Mouse (Mus musculus) erythroblast, embryonic 14.5 days (primary cell): ENCODE data around the gene Prkcsh. TPM values are rescaled to one million over a fixed set of nuclear protein-coding genes. Genes with fewer than 3 reads are reported as not detected.

Source experiments
- H3K27me3 ChIP-seq: 2 replicates; pipeline ENCODE4 v1.6.1; 2012; ENCODE audit warnings: inconsistent platforms; ENCODE audit not compliant: control insufficient read depth
- H3K36me3 ChIP-seq: 2 replicates; pipeline ENCODE4 v1.6.1; 2012; ENCODE audit warnings: mild to moderate bottlenecking, inconsistent platforms; ENCODE audit not compliant: control insufficient read depth
- H3K4me1 ChIP-seq: 2 replicates; pipeline ENCODE4 v1.6.1; 2012; ENCODE audit warnings: inconsistent platforms; ENCODE audit not compliant: control insufficient read depth
- H3K4me3 ChIP-seq: replicated peaks from 2 replicates; pipeline ENCODE3; 2012; ENCODE audit warnings: moderate library complexity, mild to moderate bottlenecking, inconsistent platforms
- H3K9me3 ChIP-seq: 2 replicates; pipeline ENCODE4 v1.6.1; 2012; ENCODE audit warnings: low read length, inconsistent platforms, mixed read lengths; ENCODE audit not compliant: control insufficient read depth
- GATA1 ChIP-seq: IDR thresholded peaks from 2 replicates; pipeline ENCODE4 v1.6.1; 2012; ENCODE audit warnings: low read length, inconsistent platforms, mixed read lengths
- TAL1 ChIP-seq: IDR thresholded peaks from 3 replicates; pipeline ENCODE4 v1.6.1; 2012; ENCODE audit warnings: low read length, inconsistent platforms, mixed read lengths
- polyA plus RNA-seq: library from polyadenylated mRNA; stranded (reverse); fragments of >175 nt; gene quantifications from 2 replicates; pipeline ENCODE4 v1.2.3, GENCODE M21; 2012

Prkcsh gene
- polyA plus RNA-seq, 1 experiment = 9.9 TPM

GRCm38 (mm10) chr9:22061339-22061738, 58.7 kb downstream of the Prkcsh start:
- peaks cover 87% of the 10 kb centered on the region for H3K36me3 ChIP-seq
- no peak overlapping the region for H3K4me3 ChIP-seq
- H3K27me3 ChIP-seq = no peaks in the 10 kb centered on the region
- no peaks in the 10 kb centered on the region for H3K9me3 ChIP-seq
- TF ChIP-seq GATA1 (no peak), TAL1 (no peak)
- peaks cover 5% of the 10 kb centered on the region; the same call in 1 of the 2 replicates for H3K4me1 ChIP-seq

Other genes with a start within 250 kb of the Prkcsh start
- gene Spc24, start 242.5 kb upstream of the Prkcsh start, polyA plus RNA-seq = 27.4 and 32.7 TPM in 2 replicates
- 0.02 and 0.03 TPM in 2 replicates for gene Kank2, start 204.1 kb upstream of the Prkcsh start, polyA plus RNA-seq
- gene Angptl8, start 167.3 kb upstream of the Prkcsh start, polyA plus RNA-seq = 0.16 TPM in 1 of 2 replicates, not detected in the other
- 0.06 and 0.08 TPM in 2 replicates for gene Dock6, start 150.2 kb upstream of the Prkcsh start, polyA plus RNA-seq
- gene Rab3d, start 84.6 kb upstream of the Prkcsh start, polyA plus RNA-seq = 0.07 TPM in 2 replicates
- not detected in 2 replicates for gene Ccdc159, start 75.3 kb upstream of the Prkcsh start, polyA plus RNA-seq
- gene Tmem205, start 75.2 kb upstream of the Prkcsh start, polyA plus RNA-seq = 0.10 TPM in 2 replicates
- gene Plppr2, start 65.8 kb upstream of the Prkcsh start, polyA plus RNA-seq = 0.05 and 0.06 TPM in 2 replicates
- gene Swsap1, start 47.1 kb upstream of the Prkcsh start, polyA plus RNA-seq = 0.32 and 0.37 TPM in 2 replicates
- gene Epor, start 39.3 kb upstream of the Prkcsh start, polyA plus RNA-seq = 80.2 and 112 TPM in 2 replicates
- gene Rgl3, start 13.4 kb upstream of the Prkcsh start, polyA plus RNA-seq = 0.01 TPM in 1 of 2 replicates, not detected in the other
- 0.02 TPM in 1 of 2 replicates, not detected in the other for gene Ccdc151, start 172 bp upstream of the Prkcsh start, polyA plus RNA-seq
- 0.02 and 0.03 TPM in 2 replicates for gene Elavl3, start 49.2 kb downstream of the Prkcsh start, polyA plus RNA-seq
- gene Gm49318, start 68.5 kb downstream of the Prkcsh start, polyA plus RNA-seq = not detected in 2 replicates
- gene Zfp653, start 68.6 kb downstream of the Prkcsh start, polyA plus RNA-seq = 2.1 and 2.8 TPM in 2 replicates
- 2.7 and 3.0 TPM in 2 replicates for gene Ecsit, start 82.6 kb downstream of the Prkcsh start, polyA plus RNA-seq
- gene Cnn1, start 96.4 kb downstream of the Prkcsh start, polyA plus RNA-seq = not detected in 2 replicates
- 12.4 and 16.3 TPM in 2 replicates for gene Elof1, start 114.4 kb downstream of the Prkcsh start, polyA plus RNA-seq
- 46.6 and 58.8 TPM in 2 replicates for gene Acp5, start 132.9 kb downstream of the Prkcsh start, polyA plus RNA-seq
- gene Pigyl, start 154.0 kb downstream of the Prkcsh start, polyA plus RNA-seq = 4.1 and 5.2 TPM in 2 replicates
- not detected in 2 replicates for gene Zfp872, start 185.3 kb downstream of the Prkcsh start, polyA plus RNA-seq
- 0.06 TPM in 1 of 2 replicates, not detected in the other for gene Zfp809, start 222.9 kb downstream of the Prkcsh start, polyA plus RNA-seq